Mouse (Mus musculus) liver, adult 2 months (tissue): ENCODE measurements around the gene Sh3bgrl2. TPM values are rescaled to one million over a fixed set of nuclear protein-coding genes. Genes with fewer than 3 reads are reported as not detected.

ENCODE experiments used
- DNase-seq: peaks from one replicate; pipeline ENCODE4 v3.0.0-alpha.2; 2011; ENCODE audit warnings: low read depth, low spot score; ENCODE audit errors: extremely low read depth
- H3K27ac ChIP-seq: fragments of 200-500 bp; replicated peaks from 2 replicates; pipeline ENCODE4 v1.5.1; 2012; ENCODE audit warnings: low read depth, mild to moderate bottlenecking, control low read depth, inconsistent platforms, low read length; ENCODE audit not compliant: insufficient read depth
- H3K27me3 ChIP-seq: fragments of 200-500 bp; 2 replicates; pipeline ENCODE4 v1.6.1; 2012; ENCODE audit warnings: mild to moderate bottlenecking, moderate library complexity, low read length, inconsistent platforms; ENCODE audit not compliant: control insufficient read depth, insufficient read depth
- H3K36me3 ChIP-seq: fragments of 200-500 bp; 2 replicates; pipeline ENCODE4 v1.6.1; 2012; ENCODE audit warnings: low read length, inconsistent platforms; ENCODE audit not compliant: control insufficient read depth, insufficient read depth
- H3K4me1 ChIP-seq: fragments of 200-500 bp; 2 replicates; pipeline ENCODE4 v1.6.1; 2011; ENCODE audit warnings: low read length; ENCODE audit not compliant: control insufficient read depth, insufficient read depth
- H3K4me3 ChIP-seq: fragments of 200-500 bp; 2 replicates; pipeline ENCODE4 v1.5.1; 2011; ENCODE audit warnings: low read depth, mild to moderate bottlenecking, control low read depth, low read length, moderate library complexity; ENCODE audit not compliant: insufficient read depth
- H3K79me2 ChIP-seq: fragments of 200-500 bp; 2 replicates; pipeline ENCODE4 v1.6.1; 2012; ENCODE audit warnings: inconsistent platforms, mild to moderate bottlenecking, low read length, moderate library complexity; ENCODE audit not compliant: control insufficient read depth, insufficient read depth
- H3K9ac ChIP-seq: fragments of 200-500 bp; 2 replicates; pipeline ENCODE4 v1.6.1; 2012; ENCODE audit warnings: low read depth, mild to moderate bottlenecking, control low read depth, inconsistent platforms, low read length
- CTCF ChIP-seq: fragments of 200-500 bp; IDR thresholded peaks from 2 replicates; pipeline ENCODE4 v1.5.1; 2011; ENCODE audit warnings: low read depth, low read length, control low read depth
- POLR2A ChIP-seq: fragments of 200-500 bp; IDR thresholded peaks from 2 replicates; pipeline ENCODE4 v1.6.1; 2011; ENCODE audit warnings: low read length, control low read depth; ENCODE audit not compliant: insufficient read depth; ENCODE audit errors: extremely low read depth
- WGBS: fragments of 180-500 bp; shearing (Covaris S2); methylation state at CpG from one replicate; pipeline ENCODE4 v1.1.7; 2018; 5-methylcytosine and 5-hydroxymethylcytosine counted together
- polyA plus RNA-seq: library from polyadenylated mRNA; depleted of rRNA; stranded (reverse); fragments of >200 nt; gene quantifications from 2 replicates; pipeline ENCODE4 v1.2.3, GENCODE M21; 2012
- total RNA-seq: library from RNA; depleted of rRNA; stranded (reverse); fragments of >200 nt; gene quantifications from 2 replicates; pipeline ENCODE4 v1.2.3, GENCODE M21; 2014

Sh3bgrl2 gene
- total and polyA plus RNA-seq, 2 experiments: 9.6 to 22.7 TPM

DNA sequence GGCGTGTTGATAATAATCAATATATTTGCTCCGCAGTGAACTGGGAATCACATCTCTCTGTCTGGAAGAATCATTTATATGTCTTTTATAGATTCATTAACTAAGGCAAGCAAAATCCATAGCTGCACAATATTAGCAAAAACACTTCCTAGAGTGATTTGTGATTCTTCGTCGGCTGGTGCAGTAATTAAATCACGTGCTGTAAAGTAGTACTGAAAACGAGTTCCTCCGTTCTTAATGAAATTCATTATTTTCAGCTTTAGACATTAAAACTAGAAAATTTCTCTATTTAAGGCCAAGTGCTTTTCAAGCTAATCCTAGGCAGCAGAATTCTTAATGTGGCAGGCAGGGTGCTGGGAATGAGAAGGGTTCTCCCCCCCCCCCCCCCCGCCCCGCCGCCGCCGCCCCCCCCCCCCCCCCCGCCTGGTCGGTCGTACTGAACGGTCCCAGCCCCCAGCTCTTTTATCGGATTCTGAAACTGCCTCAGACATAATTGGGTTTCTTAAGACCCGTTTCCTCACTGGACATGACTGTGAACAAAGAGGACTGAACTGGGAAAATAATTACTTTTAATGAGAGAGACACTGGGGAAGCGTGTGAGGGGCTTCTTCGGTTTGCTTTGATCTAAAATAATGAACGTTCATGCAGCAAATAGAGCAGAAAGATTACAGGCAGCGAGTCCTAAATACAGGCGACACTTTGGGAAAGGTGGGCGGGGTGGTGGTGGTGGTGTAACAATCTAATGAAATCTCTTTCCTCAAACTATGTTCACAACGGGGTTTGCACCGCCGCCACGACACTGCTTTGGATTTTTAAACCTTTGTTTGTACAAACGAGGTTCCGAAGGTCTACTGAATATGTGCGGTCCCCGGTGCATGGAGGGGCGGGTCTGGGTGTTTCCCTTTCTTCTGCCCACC, 116.1 kb downstream of the Sh3bgrl2 start:
- DNase-seq: no peak
- TF ChIP-seq CTCF: no peak
- no peak for TF ChIP-seq POLR2A
- Histone ChIP-seq H3K9ac (no peak overlapping the region), H3K79me2 (no peaks in the 10 kb centered on the region), H3K4me1 (no peaks in the 10 kb centered on the region), H3K27ac (no peak overlapping the region), H3K27me3 (no peaks in the 10 kb centered on the region), H3K4me3 (no peak overlapping the region), H3K36me3 (no peaks in the 10 kb centered on the region)
- WGBS: 29% methylated on average over 26 of the region's 33 CpGs

DNA sequence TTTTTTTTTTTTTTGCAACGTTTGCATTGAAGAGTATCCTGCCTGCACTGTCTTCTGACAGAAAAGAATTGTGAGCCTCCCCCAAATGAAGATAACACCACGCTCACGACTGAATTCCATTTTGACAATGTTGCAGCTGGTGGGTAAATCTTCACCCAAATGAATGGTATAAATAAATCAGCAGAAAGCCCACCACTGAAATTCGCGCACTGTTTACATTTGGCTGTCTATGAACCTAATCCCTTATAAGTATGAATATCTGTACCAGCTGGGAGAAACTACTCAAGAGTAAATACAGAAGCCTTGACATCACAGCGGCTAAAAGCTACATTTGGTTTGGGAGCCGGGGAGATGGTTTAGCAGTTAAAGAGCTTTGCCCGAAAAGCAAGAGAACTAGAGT, 116.8 kb downstream of the Sh3bgrl2 start:
- TF ChIP-seq CTCF (no peak), POLR2A (no peak)
- WGBS: 78% methylated on average over 8 of the region's 8 CpGs
- no peaks in the 10 kb centered on the region for H3K36me3 ChIP-seq
- H3K4me1 ChIP-seq: no peaks in the 10 kb centered on the region
- no peak for DNase-seq
- H3K9ac ChIP-seq: no peak overlapping the region
- no peak overlapping the region for H3K4me3 ChIP-seq
- no peak overlapping the region for H3K27ac ChIP-seq
- no peaks in the 10 kb centered on the region for H3K27me3 ChIP-seq
- H3K79me2 ChIP-seq: no peaks in the 10 kb centered on the region

DNA sequence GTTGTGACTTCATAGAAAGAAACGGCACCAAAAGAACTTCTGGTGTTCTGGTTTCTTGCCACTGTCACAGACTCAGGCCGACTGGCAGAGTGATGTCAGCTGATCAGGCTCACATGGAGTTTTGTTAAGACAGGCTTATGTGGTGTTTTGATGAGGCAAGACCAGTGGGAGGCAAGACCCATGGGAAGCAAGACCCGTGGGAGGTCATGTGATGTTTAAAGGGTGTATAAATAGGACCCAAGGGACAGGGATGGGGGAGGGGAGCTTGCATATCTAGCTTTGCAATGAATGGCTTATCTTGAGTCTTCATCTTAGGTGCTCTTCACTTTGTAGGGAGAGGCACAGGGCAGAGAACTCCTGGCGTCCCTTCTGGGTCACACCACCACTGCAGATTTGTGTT, 118.9 kb downstream of the Sh3bgrl2 start:
- Histone ChIP-seq H3K9ac (no peak overlapping the region), H3K4me1 (no peaks in the 10 kb centered on the region), H3K79me2 (no peaks in the 10 kb centered on the region), H3K36me3 (no peaks in the 10 kb centered on the region), H3K27me3 (no peaks in the 10 kb centered on the region), H3K27ac (no peak overlapping the region), H3K4me3 (no peak overlapping the region)
- WGBS: 68% methylated on average over 4 of the region's 4 CpGs
- TF ChIP-seq CTCF: no peak
- no peak for TF ChIP-seq POLR2A
- DNase-seq: no peak

DNA sequence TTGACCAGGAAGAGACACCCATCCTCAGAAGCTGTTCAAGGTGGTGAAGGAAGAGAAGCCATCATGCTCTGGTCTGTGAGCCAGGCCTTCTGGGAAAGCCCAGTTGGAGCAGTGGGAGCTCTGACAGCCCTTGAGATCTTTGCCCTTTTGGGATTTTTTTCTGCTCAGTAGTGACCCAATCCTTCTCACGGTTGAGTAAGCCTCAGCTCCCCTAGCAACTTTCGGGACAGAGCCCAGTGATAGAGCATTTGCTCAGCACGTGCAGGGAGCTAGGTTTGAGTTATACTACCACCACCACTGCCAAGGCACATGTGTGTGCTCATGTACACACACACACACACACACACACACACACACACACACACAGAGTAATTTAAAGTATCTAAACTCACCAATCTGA, 131.5 kb downstream of the Sh3bgrl2 start:
- no peak for TF ChIP-seq CTCF
- no peak for TF ChIP-seq POLR2A
- Histone ChIP-seq H3K27me3 (no peaks in the 10 kb centered on the region), H3K4me1 (no peaks in the 10 kb centered on the region), H3K9ac (no peak overlapping the region), H3K4me3 (no peak overlapping the region), H3K36me3 (no peaks in the 10 kb centered on the region), H3K27ac (no peak overlapping the region), H3K79me2 (no peaks in the 10 kb centered on the region)
- no peak for DNase-seq
- WGBS: 53% methylated on average over 3 of the region's 3 CpGs

DNA sequence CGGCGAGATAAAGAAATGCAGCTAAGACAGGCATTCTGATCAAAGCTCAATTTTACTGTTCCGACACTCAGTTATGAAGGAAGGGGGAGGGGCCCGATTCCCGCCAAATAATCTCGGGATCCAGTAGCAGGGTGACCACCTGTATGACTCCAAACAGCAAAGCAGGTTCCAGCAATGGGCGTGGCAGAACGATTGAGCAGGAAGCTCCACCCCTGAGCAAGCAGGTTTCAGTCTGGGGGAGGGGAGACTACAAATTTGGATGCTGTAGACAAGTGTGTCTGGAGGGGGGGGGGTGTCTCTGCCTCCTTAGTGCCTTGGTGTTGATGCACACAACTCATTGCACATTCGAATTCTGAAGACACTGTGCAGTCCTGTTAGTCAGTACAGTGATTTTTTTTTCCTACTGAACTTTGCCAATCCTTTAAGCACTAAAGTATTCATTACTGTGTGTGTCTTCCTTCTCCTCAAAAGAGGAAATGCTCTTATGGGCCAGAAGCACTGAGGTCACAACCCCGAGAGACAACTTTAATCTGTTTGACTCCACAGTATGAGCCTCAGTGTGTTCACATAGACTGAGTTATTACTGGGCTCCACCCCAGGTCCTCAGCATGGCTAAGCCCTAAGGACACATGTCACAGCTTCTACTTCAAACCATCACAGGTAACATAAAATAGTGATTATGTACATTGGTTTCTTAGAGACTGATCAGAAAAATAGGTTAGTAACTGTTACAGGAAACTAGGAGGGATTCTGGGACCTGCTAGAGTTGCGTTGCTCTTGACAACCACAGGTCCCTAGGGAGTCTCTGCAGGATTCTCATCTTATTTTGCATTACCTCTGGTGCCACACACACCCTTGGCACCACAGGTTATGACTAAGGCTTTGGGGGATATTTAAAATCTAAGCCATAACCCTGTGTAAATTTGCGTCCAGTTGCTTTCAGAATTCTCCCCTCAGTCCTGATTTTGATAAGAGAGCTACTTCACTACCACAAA, 133.8 kb downstream of the Sh3bgrl2 start:
- TF ChIP-seq CTCF: no peak
- no peak for TF ChIP-seq POLR2A
- Histone ChIP-seq H3K9ac (no peak overlapping the region), H3K4me3 (no peak overlapping the region), H3K79me2 (no peaks in the 10 kb centered on the region), H3K27ac (no peak overlapping the region), H3K27me3 (peaks cover 3% of the 10 kb centered on the region; the same call in 1 of the 2 replicates), H3K36me3 (no peaks in the 10 kb centered on the region), H3K4me1 (no peaks in the 10 kb centered on the region)
- WGBS: 65% methylated on average over 12 of the region's 12 CpGs
- DNase-seq: peak; percentile 13
